Mouse (Mus musculus) inflammation-experienced regulatory T-cells, adult 6 months (primary cell): ENCODE results near the gene Samd5. TPM values are rescaled to one million over a fixed set of nuclear protein-coding genes. Genes with fewer than 3 reads are reported as not detected.

ENCODE experiments used
- polyA plus RNA-seq, 3 experiments: library from polyadenylated mRNA; unstranded; fragments of 100-300 nt; shearing (Covaris generic); gene quantifications; one replicate each; pipeline ENCODE4 v1.2.1; 2017

The Samd5 gene
- polyA plus RNA-seq, 3 experiments from 2014 or later, result not detected

Other genes starting within 250 kb of the Samd5 start
- gene Stxbp5, start 225.9 kb upstream of the Samd5 start, polyA plus RNA-seq, result 10 to 100 TPM in 2 of 3 experiments, 1 to 10 TPM in 1; 7.7 to 13.2 (median 13.0) TPM